Mouse (Mus musculus) forebrain, embryonic 11.5 days (tissue): ENCODE measurements around the gene Ubxn7. TPM values are rescaled to one million over a fixed set of nuclear protein-coding genes. Genes with fewer than 3 reads are reported as not detected.

Source experiments
- ATAC-seq: fragments of 200-750 bp; cut with Nextera tagmentation; replicated peaks from 2 replicates; pipeline ENCODE4 v1.8.0; 2017; ENCODE audit warnings: moderate TSS enrichment; ENCODE audit not compliant: low FRiP score
- DNase-seq: peaks from one replicate; pipeline ENCODE4 v3.0.0-alpha.2; 2017; ENCODE audit warnings: low spot score
- H3K27ac ChIP-seq: fragments of 300-500 bp; sonication (generic); 2 replicates; pipeline ENCODE4 v1.5.1; 2014; ENCODE audit warnings: low read depth, low read length
- H3K27me3 ChIP-seq: fragments of 300-500 bp; sonication (generic); 2 replicates; pipeline ENCODE4 v1.6.1; 2014; ENCODE audit warnings: mild to moderate bottlenecking, low read length, mixed read lengths; ENCODE audit not compliant: control insufficient read depth, insufficient read depth
- H3K36me3 ChIP-seq: fragments of 300-500 bp; sonication (generic); 2 replicates; pipeline ENCODE4 v1.6.1; 2014; ENCODE audit warnings: mild to moderate bottlenecking, low read length, moderate library complexity, mixed read lengths; ENCODE audit not compliant: control insufficient read depth, insufficient read depth
- H3K4me1 ChIP-seq: fragments of 300-500 bp; sonication (generic); replicated peaks from 2 replicates; pipeline ENCODE4 v1.6.1; 2014; ENCODE audit warnings: low read length, mixed read lengths; ENCODE audit not compliant: control insufficient read depth, insufficient read depth
- H3K4me2 ChIP-seq: fragments of 300-500 bp; sonication (generic); 2 replicates; pipeline ENCODE4 v1.6.1; 2014; ENCODE audit warnings: low read depth, mild to moderate bottlenecking, low read length, moderate library complexity, mixed read lengths; ENCODE audit not compliant: severe bottlenecking
- H3K4me3 ChIP-seq: fragments of 300-500 bp; sonication (generic); 2 replicates; pipeline ENCODE4 v1.5.1; 2014; ENCODE audit warnings: low read depth, low read length
- H3K9ac ChIP-seq: fragments of 300-500 bp; sonication (generic); 2 replicates; pipeline ENCODE4 v1.6.1; 2014; ENCODE audit warnings: low read length
- H3K9me3 ChIP-seq: fragments of 300-500 bp; sonication (generic); 2 replicates; pipeline ENCODE4 v1.6.1; 2016; ENCODE audit warnings: low read length, mixed read lengths; ENCODE audit not compliant: control insufficient read depth
- WGBS: fragments of 180-500 bp; shearing (Covaris S2); extraction: QIAGEN DNeasy Blood & Tissue Kit; methylation state at CpG from one replicate; pipeline ENCODE4 v1.1.7; 2014; 5-methylcytosine and 5-hydroxymethylcytosine counted together
- polyA plus RNA-seq: library from polyadenylated mRNA; unstranded; fragments of >200 nt; fragmentation: Nextera tagmentation; extraction: Ambion mirVana; gene quantifications from 2 replicates; pipeline ENCODE4 v1.2.1, GENCODE M21; 2014

The Ubxn7 gene
- polyA plus RNA-seq, 1 experiment from 2014 or later: 28.8 TPM

GRCm38 (mm10) chr16:32345521-32345920 lies 13.5 kb downstream of the Ubxn7 start:
- no peak overlapping the region for H3K4me2 ChIP-seq

GRCm38 (mm10) chr16:32350776-32351175 lies 18.7 kb downstream of the Ubxn7 start:
- H3K9ac ChIP-seq: no peak overlapping the region
- peaks cover 7% of the 10 kb centered on the region for H3K36me3 ChIP-seq
- H3K27me3 ChIP-seq: no peaks in the 10 kb centered on the region
- no peak overlapping the region for H3K4me3 ChIP-seq
- H3K4me2 ChIP-seq: no peak overlapping the region
- H3K9me3 ChIP-seq: no peaks in the 10 kb centered on the region
- 95% methylated on average over 3 of the region's 3 CpGs for WGBS
- no peaks in the 10 kb centered on the region for H3K4me1 ChIP-seq
- no peak overlapping the region for H3K27ac ChIP-seq
- DNase-seq (no peak), ATAC-seq (no peak)

More at GRCm38 (mm10) chr16:32345521-32345920, 13.5 kb downstream of the Ubxn7 start:
- Histone ChIP-seq H3K4me1 (no peaks in the 10 kb centered on the region), H3K4me3 (no peak overlapping the region), H3K27ac (no peak overlapping the region), H3K9me3 (no peaks in the 10 kb centered on the region), H3K36me3 (no peaks in the 10 kb centered on the region), H3K27me3 (no peaks in the 10 kb centered on the region), H3K9ac (no peak overlapping the region)
- DNase-seq (no peak), ATAC-seq (no peak)

- Histone ChIP-seq H3K27ac (no peak overlapping the region), H3K4me3 (no peak overlapping the region), H3K4me1 (no peaks in the 10 kb centered on the region), H3K36me3 (no peaks in the 10 kb centered on the region), H3K9ac (no peak overlapping the region), H3K4me2 (no peak overlapping the region), H3K9me3 (no peaks in the 10 kb centered on the region), H3K27me3 (no peaks in the 10 kb centered on the region)
- DNase-seq: no peak
- WGBS: 88% methylated on average over 2 of the region's 2 CpGs
- ATAC-seq: no peak
These were observed 31.5 kb downstream of the Ubxn7 start for GRCm38 (mm10) chr16:32363530-32363929.

- Histone ChIP-seq H3K4me1 (no peaks in the 10 kb centered on the region), H3K27me3 (no peaks in the 10 kb centered on the region), H3K9ac (no peak overlapping the region), H3K9me3 (no peaks in the 10 kb centered on the region), H3K4me3 (no peak overlapping the region), H3K4me2 (no peak overlapping the region), H3K27ac (no peak overlapping the region), H3K36me3 (peaks cover 2% of the 10 kb centered on the region; the same call in 1 of the 2 replicates)
- no peak for ATAC-seq
- DNase-seq: no peak
- WGBS: 93% methylated on average over 4 of the region's 4 CpGs
These were observed 39.3 kb downstream of the Ubxn7 start for GRCm38 (mm10) chr16:32371351-32371750.

DNA sequence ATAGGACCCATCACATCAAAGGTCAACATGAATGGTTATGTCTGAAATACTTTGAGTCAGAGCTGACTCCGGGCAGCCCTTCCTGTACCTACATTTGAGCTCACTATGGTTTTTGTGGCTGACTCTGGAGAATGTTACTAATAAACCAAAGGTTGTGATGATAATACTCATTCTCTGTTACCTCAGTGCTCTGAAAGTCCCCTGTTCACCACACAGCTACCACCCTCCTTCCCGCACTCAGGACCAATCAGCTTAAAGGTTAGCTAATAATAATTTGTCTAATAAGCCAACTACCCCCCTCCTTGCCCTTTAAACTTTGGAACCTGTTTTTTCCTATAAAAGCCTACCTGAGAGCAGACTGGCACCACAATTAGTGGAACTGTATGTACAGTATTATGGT lies 47.5 kb downstream of the Ubxn7 start:
- H3K4me2 ChIP-seq: no peak overlapping the region
- H3K9me3 ChIP-seq: no peaks in the 10 kb centered on the region
- H3K36me3 ChIP-seq: peaks cover 10% of the 10 kb centered on the region; the same call in 1 of the 2 replicates
- ATAC-seq: no peak
- no peaks in the 10 kb centered on the region for H3K27me3 ChIP-seq
- H3K27ac ChIP-seq: no peak overlapping the region
- H3K4me3 ChIP-seq: no peak overlapping the region
- no peaks in the 10 kb centered on the region for H3K4me1 ChIP-seq
- 98% methylated on average over 2 of the region's 2 CpGs for WGBS
- no peak overlapping the region for H3K9ac ChIP-seq
- no peak for DNase-seq

GRCm38 (mm10) chr16:32382901-32383300 lies 50.8 kb downstream of the Ubxn7 start:
- no peaks in the 10 kb centered on the region for H3K9me3 ChIP-seq
- no peaks in the 10 kb centered on the region for H3K27me3 ChIP-seq
- H3K4me2 ChIP-seq: no peak overlapping the region
- DNase-seq (no peak), ATAC-seq (no peak)
- no peak overlapping the region for H3K4me3 ChIP-seq
- no peak overlapping the region for H3K27ac ChIP-seq
- no peak overlapping the region for H3K9ac ChIP-seq
- H3K36me3 ChIP-seq: peaks cover 11% of the 10 kb centered on the region; the same call in 1 of the 2 replicates
- no peaks in the 10 kb centered on the region for H3K4me1 ChIP-seq

- no peaks in the 10 kb centered on the region for H3K27me3 ChIP-seq
- no peak overlapping the region for H3K4me2 ChIP-seq
- WGBS: 82% methylated on average over 2 of the region's 2 CpGs
- no peak for DNase-seq
- peaks cover 4% of the 10 kb centered on the region; the same call in 1 of the 2 replicates for H3K36me3 ChIP-seq
- no peak overlapping the region for H3K9ac ChIP-seq
- no peak overlapping the region for H3K4me3 ChIP-seq
- H3K4me1 ChIP-seq: no peaks in the 10 kb centered on the region
- ATAC-seq: no peak
- H3K9me3 ChIP-seq: no peaks in the 10 kb centered on the region
- no peak overlapping the region for H3K27ac ChIP-seq
These were observed 52.8 kb downstream of the Ubxn7 start for GRCm38 (mm10) chr16:32384885-32385284.

- Histone ChIP-seq H3K27me3 (no peaks in the 10 kb centered on the region), H3K4me3 (no peak overlapping the region), H3K9ac (no peak overlapping the region), H3K9me3 (no peaks in the 10 kb centered on the region), H3K4me2 (no peak overlapping the region), H3K27ac (no peak overlapping the region), H3K36me3 (peaks cover 4% of the 10 kb centered on the region; the same call in 1 of the 2 replicates), H3K4me1 (no peaks in the 10 kb centered on the region)
- DNase-seq (no peak), ATAC-seq (no peak)
- WGBS: 92% methylated on average over 3 of the region's 3 CpGs
These were observed 54.8 kb downstream of the Ubxn7 start for GRCm38 (mm10) chr16:32386826-32387225.

DNA sequence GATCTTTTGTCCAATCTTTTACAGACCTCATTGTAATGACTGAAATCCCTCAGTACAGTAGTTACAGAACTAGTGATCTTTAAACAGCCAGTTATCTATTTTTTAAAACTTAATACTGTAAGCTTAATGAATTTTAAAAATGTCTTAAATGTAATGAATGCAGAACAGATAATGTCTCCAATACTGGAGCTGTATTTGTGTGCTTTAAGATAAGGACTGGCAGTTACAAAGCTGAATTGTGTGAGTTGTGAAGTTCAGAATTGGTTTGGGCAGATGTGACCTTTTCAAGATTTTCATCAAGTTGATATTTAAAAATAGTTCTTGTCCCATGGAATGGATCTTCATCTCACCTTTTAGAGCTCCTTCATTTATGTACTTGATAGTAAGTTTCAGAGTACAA lies 57.0 kb downstream of the Ubxn7 start:
- H3K4me3 ChIP-seq: no peak overlapping the region
- H3K9ac ChIP-seq: no peak overlapping the region
- ATAC-seq: no peak
- H3K27me3 ChIP-seq: no peaks in the 10 kb centered on the region
- H3K4me2 ChIP-seq: no peak overlapping the region
- no peak overlapping the region for H3K27ac ChIP-seq
- DNase-seq: no peak
- no peaks in the 10 kb centered on the region for H3K4me1 ChIP-seq
- peaks cover 4% of the 10 kb centered on the region; the same call in 1 of the 2 replicates for H3K36me3 ChIP-seq
- H3K9me3 ChIP-seq: no peaks in the 10 kb centered on the region
